ENCODE assay signal across 20 mouse cellular contexts in genomic region chr12:11434446-11434845, GRCm38 (mm10). TPM values are rescaled to one million over a fixed set of nuclear protein-coding genes. Genes with fewer than 3 reads are reported as not detected.
DNase-seq lines count a peak whose midpoint lies in the region; ATAC-seq lines count a peak whose summit lies in the region.
"Had no signal": no experiment of that assay in that cellular context is flagged by ENCODE, and none has a peak within 500 bp of the region (broad histone marks: within the 10 kb centered on the region; RNA-seq: fewer than 3 reads in every experiment).

No protein-coding gene starts in this region.

- no peak overlapping the region; the same call in 1 of the 2 replicates for H3K4me2 ChIP-seq in forebrain, embryonic 15.5 days (replicated peaks)
- no peak overlapping the region for H3K4me2 ChIP-seq in forebrain, embryonic 14.5 days (ENCODE audit: low read length)
- peak overlapping the region; percentile 68 for H3K4me2 ChIP-seq in midbrain, embryonic 13.5 days (replicated peaks)
- no peak overlapping the region for H3K4me2 ChIP-seq in midbrain, embryonic 11.5 days
- H3K4me2 ChIP-seq in neural tube, embryonic 15.5 days = peak overlapping the region; percentile 68
- H3K4me2 ChIP-seq: limb, embryonic 15.5 days had no signal

- peaks cover 24% of the 10 kb centered on the region for H3K4me1 ChIP-seq in forebrain, embryonic 15.5 days
- peaks cover 5% of the 10 kb centered on the region; the same call in 1 of the 2 replicates for H3K4me1 ChIP-seq in forebrain, embryonic 14.5 days (ENCODE audit: control insufficient read depth, insufficient read depth, low read length)
- peaks cover 17% of the 10 kb centered on the region for H3K4me1 ChIP-seq in midbrain, embryonic 13.5 days (replicated peaks)
- peaks cover 2% of the 10 kb centered on the region for H3K4me1 ChIP-seq in midbrain, embryonic 11.5 days (ENCODE audit: control insufficient read depth, insufficient read depth, low read length)
- peaks cover 25% of the 10 kb centered on the region for H3K4me1 ChIP-seq in neural tube, embryonic 15.5 days

- H3K27ac ChIP-seq in forebrain, embryonic 15.5 days (replicated peaks) = no peak overlapping the region
- no peak overlapping the region for H3K27ac ChIP-seq in forebrain, embryonic 14.5 days (ENCODE audit: low read depth, low read length)
- no peak overlapping the region for H3K27ac ChIP-seq in midbrain, embryonic 13.5 days
- no peak overlapping the region for H3K27ac ChIP-seq in midbrain, embryonic 11.5 days (ENCODE audit: low read depth, low read length)
- peak overlapping the region; percentile 81 for H3K27ac ChIP-seq in neural tube, embryonic 15.5 days (replicated peaks)
- H3K27ac ChIP-seq: forebrain, embryonic 12.5 days; gastrocnemius, adult 2 months; kidney, embryonic 15.5 days; limb, embryonic 15.5 days had no signal

- no peaks in the 10 kb centered on the region for H3K36me3 ChIP-seq in forebrain, embryonic 15.5 days
- no peaks in the 10 kb centered on the region for H3K36me3 ChIP-seq in forebrain, embryonic 14.5 days (ENCODE audit: control insufficient read depth, insufficient read depth, low read length)
- no peaks in the 10 kb centered on the region for H3K36me3 ChIP-seq in midbrain, embryonic 13.5 days
- no peaks in the 10 kb centered on the region for H3K36me3 ChIP-seq in midbrain, embryonic 11.5 days (ENCODE audit: control insufficient read depth, insufficient read depth, low read length)
- no peaks in the 10 kb centered on the region for H3K36me3 ChIP-seq in neural tube, embryonic 15.5 days
- H3K36me3 ChIP-seq: forebrain, embryonic 12.5 days; kidney, embryonic 15.5 days; limb, embryonic 15.5 days had no signal

- no peak for DNase-seq in forebrain, embryonic 14.5 days (ENCODE audit: low spot score)
- no peak for DNase-seq in midbrain, embryonic 11.5 days (ENCODE audit: low spot score, missing footprints)
- DNase-seq in cerebellum, postnatal 25 days = peak; percentile 43 to 52
- no peak for DNase-seq in adipocyte (ENCODE audit: low spot score)
- DNase-seq: gastrocnemius, adult 2 months; heart, adult 11 months; liver, postnatal 0 days; lung, postnatal 4 days; thymus, postnatal 14 days had no signal

- no peak for ATAC-seq in forebrain, embryonic 15.5 days (replicated peaks)
- ATAC-seq in forebrain, embryonic 14.5 days = no peak
- no peak for ATAC-seq in midbrain, embryonic 13.5 days
- ATAC-seq in midbrain, embryonic 11.5 days (ENCODE audit: low FRiP score) = no peak
- ATAC-seq in neural tube, embryonic 15.5 days (ENCODE audit: low FRiP score) = no peak
- no peak for ATAC-seq in erythroid progenitor cell, adult 5-6 weeks (replicated peaks; ENCODE audit: low FRiP score, poor library complexity, severe bottlenecking)
- ATAC-seq: activated CD4-positive, CD25-positive, alpha-beta regulatory T cell, adult 4 months; inflammation-experienced regulatory T-cells, adult 6 months; liver, postnatal 0 days had no signal

- WGBS in forebrain, embryonic 15.5 days = 74% methylated on average over 8 of the region's 8 CpGs
- 82% methylated on average over 8 of the region's 8 CpGs for WGBS in forebrain, embryonic 14.5 days
- WGBS in midbrain, embryonic 13.5 days = 78% methylated on average over 8 of the region's 8 CpGs
- WGBS in midbrain, embryonic 11.5 days = 77% methylated on average over 8 of the region's 8 CpGs
- WGBS in neural tube, embryonic 15.5 days = 74% methylated on average over 8 of the region's 8 CpGs

- H3K27me3 ChIP-seq in forebrain, embryonic 15.5 days = 0 out of 2 replicates have a peak, but pooled peaks cover 6% of the 10 kb centered on the region
- no peaks in the 10 kb centered on the region for H3K27me3 ChIP-seq in forebrain, embryonic 14.5 days (replicated peaks; ENCODE audit: control insufficient read depth, insufficient read depth, low read length)
- H3K27me3 ChIP-seq in midbrain, embryonic 13.5 days = peaks cover 13% of the 10 kb centered on the region; the same call in 1 of the 2 replicates
- H3K27me3 ChIP-seq in midbrain, embryonic 11.5 days (ENCODE audit: control insufficient read depth, insufficient read depth, low read length) = no peaks in the 10 kb centered on the region
- H3K27me3 ChIP-seq in neural tube, embryonic 15.5 days (replicated peaks) = peaks cover 5% of the 10 kb centered on the region; the same call in 1 of the 2 replicates

- H3K9me3 ChIP-seq in forebrain, embryonic 15.5 days = no peaks in the 10 kb centered on the region
- H3K9me3 ChIP-seq in forebrain, embryonic 14.5 days (replicated peaks; ENCODE audit: control insufficient read depth, low read length) = no peaks in the 10 kb centered on the region
- H3K9me3 ChIP-seq in midbrain, embryonic 13.5 days = no peaks in the 10 kb centered on the region
- no peaks in the 10 kb centered on the region for H3K9me3 ChIP-seq in midbrain, embryonic 11.5 days (ENCODE audit: control insufficient read depth, low read length)
- no peaks in the 10 kb centered on the region for H3K9me3 ChIP-seq in neural tube, embryonic 15.5 days (replicated peaks)
- H3K9me3 ChIP-seq: forebrain, embryonic 12.5 days; kidney, embryonic 15.5 days; limb, embryonic 15.5 days had no signal

- H3K9ac ChIP-seq in forebrain, embryonic 15.5 days (replicated peaks) = no peak overlapping the region
- no peak overlapping the region for H3K9ac ChIP-seq in forebrain, embryonic 14.5 days (ENCODE audit: low read length)
- 0 out of 2 replicates have a peak overlapping the region, but pooled peaks have one; percentile 10 for H3K9ac ChIP-seq in midbrain, embryonic 13.5 days (replicated peaks)
- no peak overlapping the region for H3K9ac ChIP-seq in midbrain, embryonic 11.5 days (ENCODE audit: low read length)
- peak overlapping the region; percentile 57 for H3K9ac ChIP-seq in neural tube, embryonic 15.5 days (replicated peaks)
- H3K9ac ChIP-seq: forebrain, embryonic 12.5 days; kidney, embryonic 15.5 days; limb, embryonic 15.5 days; liver, postnatal 0 days had no signal

- 0 out of 2 replicates have a peak overlapping the region, but pooled peaks have one; percentile 48 for H3K4me3 ChIP-seq in forebrain, embryonic 15.5 days
- no peak overlapping the region for H3K4me3 ChIP-seq in forebrain, embryonic 14.5 days (ENCODE audit: low read depth, low read length)
- H3K4me3 ChIP-seq in midbrain, embryonic 13.5 days (replicated peaks) = no peak overlapping the region; the same call in 1 of the 2 replicates
- H3K4me3 ChIP-seq in midbrain, embryonic 11.5 days (ENCODE audit: low read depth, low read length) = no peak overlapping the region
- peak overlapping the region; percentile 52 for H3K4me3 ChIP-seq in neural tube, embryonic 15.5 days (replicated peaks)
- H3K4me3 ChIP-seq: forebrain, embryonic 12.5 days; gastrocnemius, adult 2 months; kidney, embryonic 15.5 days; limb, embryonic 15.5 days had no signal

RNA-seq across cellular contexts. Expression of gene Vsnl1, which starts 2.0 kb away (rescaled TPM):
- 13.1 and 16.6 TPM in 2 replicates for polyA plus RNA-seq in forebrain, embryonic 15.5 days (2015; fragmentation: Nextera tagmentation; extraction: Ambion mirVana)
- polyA plus RNA-seq in forebrain, embryonic 14.5 days (2014; fragmentation: Nextera tagmentation; extraction: Ambion mirVana) = 12.8 and 19.7 TPM in 2 replicates
- polyA plus RNA-seq in midbrain, embryonic 13.5 days (2015; fragmentation: Nextera tagmentation; extraction: Ambion mirVana) = 16.9 and 19.9 TPM in 2 replicates
- polyA plus RNA-seq in midbrain, embryonic 11.5 days (2014; fragmentation: Nextera tagmentation; extraction: Ambion mirVana) = 1.3 and 2.5 TPM in 2 replicates
- 142 and 148 TPM in 2 replicates for polyA plus RNA-seq in neural tube, embryonic 15.5 days (2015; fragmentation: Nextera tagmentation; extraction: Ambion mirVana)
- total RNA-seq in erythroid progenitor cell, adult 5-6 weeks (2015; ENCODE audit: low replicate concordance) = not detected in 2 replicates
- not detected in 2 replicates for total RNA-seq in erythroid progenitor cell, adult 5-6 weeks (2017; ENCODE audit: low replicate concordance)
- total RNA-seq: gastrocnemius, adult 2 months; neutrophil, adult 5-6 weeks had no signal
- polyA plus RNA-seq: activated CD4-positive, CD25-positive, alpha-beta regulatory T cell, adult 4 months; inflammation-experienced regulatory T-cells, adult 6 months; liver, postnatal 0 days; spleen, adult 2 months had no signal

RNA-seq across cellular contexts. Expression of gene Rad51ap2, which starts 21.4 kb away (rescaled TPM):
- polyA plus RNA-seq in forebrain, embryonic 15.5 days (2015; fragmentation: Nextera tagmentation; extraction: Ambion mirVana) = 0.31 and 0.33 TPM in 2 replicates
- polyA plus RNA-seq in forebrain, embryonic 14.5 days (2014; fragmentation: Nextera tagmentation; extraction: Ambion mirVana) = 0.09 and 0.15 TPM in 2 replicates
- 0.17 and 0.49 TPM in 2 replicates for polyA plus RNA-seq in midbrain, embryonic 13.5 days (2015; fragmentation: Nextera tagmentation; extraction: Ambion mirVana)
- 0.22 and 0.42 TPM in 2 replicates for polyA plus RNA-seq in midbrain, embryonic 11.5 days (2014; fragmentation: Nextera tagmentation; extraction: Ambion mirVana)
- 0.28 and 0.36 TPM in 2 replicates for polyA plus RNA-seq in neural tube, embryonic 15.5 days (2015; fragmentation: Nextera tagmentation; extraction: Ambion mirVana)
- total RNA-seq in erythroid progenitor cell, adult 5-6 weeks (2015; ENCODE audit: low replicate concordance) = not detected in 2 replicates
- not detected in 2 replicates for total RNA-seq in erythroid progenitor cell, adult 5-6 weeks (2017; ENCODE audit: low replicate concordance)
- polyA plus RNA-seq: inflammation-experienced regulatory T-cells, adult 6 months; liver, postnatal 0 days; spleen, adult 2 months had no signal

Comparison
In these comparisons a context has a peak if more than half of its experiments do, and no peak if none do; other contexts are left out.
1. H3K4me2 ChIP-seq: peak in midbrain, embryonic 13.5 days (single experiment) and neural tube, embryonic 15.5 days (single experiment); none in forebrain, embryonic 15.5 days (single experiment), forebrain, embryonic 14.5 days (single experiment) and midbrain, embryonic 11.5 days (single experiment).
2. H3K4me3 ChIP-seq: peak in forebrain, embryonic 15.5 days (single experiment) and neural tube, embryonic 15.5 days (single experiment); none in forebrain, embryonic 14.5 days (single experiment), midbrain, embryonic 13.5 days (single experiment) and midbrain, embryonic 11.5 days (single experiment).
3. H3K9ac ChIP-seq: peak in midbrain, embryonic 13.5 days (single experiment) and neural tube, embryonic 15.5 days (single experiment); none in forebrain, embryonic 15.5 days (single experiment), forebrain, embryonic 14.5 days (single experiment) and midbrain, embryonic 11.5 days (single experiment).
4. DNase-seq: peak in cerebellum, postnatal 25 days (2 of 2); none in forebrain, embryonic 14.5 days (single experiment), midbrain, embryonic 11.5 days (single experiment) and adipocyte (single experiment).